Mouse (Mus musculus): Measurements from ENCODE around the gene Hoxc4.

GRCm38 (mm10) chr15:103002156-103002555 lies 16.6 kb upstream of the Hoxc4 start:
- TF ChIP-seq CTCF (IDR thresholded peaks at IDR 0.05; ENCODE audit: low read depth) (no peak), EP300 (IDR thresholded peaks at IDR 0.05; ENCODE audit: low read depth) (no peak)
